Mouse (Mus musculus) embryonic fibroblast, embryonic 13.5 days (primary cell): Measurements from ENCODE around the gene Gm10306. TPM values are rescaled to one million over a fixed set of nuclear protein-coding genes. Genes with fewer than 3 reads are reported as not detected.

Experiments used
- H3K27ac ChIP-seq: 2 replicates; pipeline ENCODE4 v1.5.1; 2012; ENCODE audit warnings: low read length, control low read depth, inconsistent platforms; ENCODE audit not compliant: insufficient read depth
- H3K4me1 ChIP-seq: 2 replicates; pipeline ENCODE4 v1.6.1; 2011; ENCODE audit warnings: low read length; ENCODE audit not compliant: control insufficient read depth, insufficient read depth
- H3K4me3 ChIP-seq: 2 replicates; pipeline ENCODE4 v1.5.1; 2011; ENCODE audit warnings: mild to moderate bottlenecking, control low read depth, low read length; ENCODE audit not compliant: insufficient read depth
- CTCF ChIP-seq: IDR thresholded peaks from 2 replicates; pipeline ENCODE4 v1.5.1; 2011; ENCODE audit warnings: mild to moderate bottlenecking, control low read depth, low read length, moderate library complexity, borderline replicate concordance; ENCODE audit not compliant: insufficient read depth
- POLR2A ChIP-seq: IDR thresholded peaks from 2 replicates; pipeline ENCODE4 v1.6.1; 2011; ENCODE audit warnings: low read depth, mild to moderate bottlenecking, control low read depth, low read length, moderate library complexity
- polyA plus RNA-seq: library from polyadenylated mRNA; stranded (reverse); fragments of >200 nt; gene quantifications from 2 replicates; pipeline ENCODE4 v1.2.4, GENCODE M21; 2011; ENCODE audit warnings: low read depth; ENCODE audit not compliant: missing spikeins, insufficient read length

Gm10306 gene
- not detected in 2 replicates for polyA plus RNA-seq

- peak within 1 kb of the TSS; percentile 73 for H3K4me3 ChIP-seq
- no peak within 1 kb of the TSS for H3K27ac ChIP-seq
- no peaks in the 10 kb centered on the region for H3K4me1 ChIP-seq
- TF ChIP-seq CTCF, result no peak
- TF ChIP-seq POLR2A, result peak; percentile 86
Observed at GRCm38 (mm10) chr4:94556265-94557054, at the start of gene Gm10306, which contains the start of gene Caap1. Gene Gm10306 (plus strand): TSS chr4:94556546. Gene Caap1 (minus strand): TSS chr4:94556796.

DNA sequence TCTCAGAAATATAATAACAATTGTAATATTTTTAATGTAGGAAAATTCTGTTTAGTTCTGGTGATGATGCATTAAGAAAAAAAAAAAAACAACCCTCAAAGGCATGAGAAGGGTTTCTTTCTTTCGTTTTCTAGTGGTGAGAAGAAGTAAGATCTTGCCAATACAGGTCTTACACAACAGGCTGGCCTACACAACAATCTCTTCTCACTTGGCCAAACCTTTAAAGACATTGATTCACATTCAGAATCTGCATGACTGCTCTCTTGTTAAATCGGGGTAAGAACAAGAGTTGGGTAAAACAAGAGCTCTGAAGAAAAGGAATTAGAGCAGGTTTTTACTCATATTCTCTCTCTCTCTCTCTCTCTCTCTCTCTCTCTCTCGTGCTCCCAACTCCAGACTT lies 41.0 kb upstream of the Gm10306 start:
- no peaks in the 10 kb centered on the region for H3K4me1 ChIP-seq
- H3K27ac ChIP-seq, result no peak overlapping the region
- H3K4me3 ChIP-seq, result no peak overlapping the region
- TF ChIP-seq POLR2A, result no peak
- no peak for TF ChIP-seq CTCF

DNA sequence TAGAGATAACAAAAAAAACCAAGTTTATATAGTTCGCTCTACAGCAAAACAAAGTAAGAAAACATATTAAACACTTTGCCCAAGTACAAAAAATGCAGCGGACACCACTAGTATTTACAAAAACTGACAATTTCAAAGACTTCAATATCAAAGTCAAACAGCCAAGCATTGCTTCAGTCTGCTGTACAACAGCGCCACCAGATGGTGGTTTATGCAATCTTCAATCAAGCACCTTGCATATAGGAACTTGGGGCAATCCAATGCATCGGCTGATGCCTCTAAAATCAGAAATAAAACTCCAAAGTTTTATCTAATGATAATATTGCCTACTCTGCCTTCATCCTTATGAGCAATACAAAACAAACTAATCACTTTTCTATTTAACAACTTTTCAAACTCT lies 38.7 kb upstream of the Gm10306 start:
- TF ChIP-seq CTCF (no peak), POLR2A (no peak)
- Histone ChIP-seq H3K4me3 (no peak overlapping the region), H3K4me1 (no peaks in the 10 kb centered on the region), H3K27ac (no peak overlapping the region)

DNA sequence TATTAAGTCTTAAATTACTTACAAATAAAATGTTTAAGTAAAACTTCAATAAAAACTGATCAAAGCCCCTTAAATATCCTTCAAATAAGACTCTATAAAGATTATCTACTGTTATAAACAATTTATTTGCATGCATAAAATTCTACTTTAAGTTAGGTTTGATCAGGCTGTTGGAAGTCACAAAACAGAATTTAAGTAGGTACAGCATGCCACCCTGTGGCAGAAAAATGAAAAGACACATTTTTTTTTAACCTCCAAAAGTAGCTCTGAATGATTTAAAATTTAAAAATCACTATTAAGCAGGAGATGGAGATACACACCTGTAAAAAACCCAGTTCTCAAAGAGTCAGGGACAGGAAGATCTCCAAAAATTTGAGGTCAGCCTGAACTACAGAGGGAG lies 33.0 kb upstream of the Gm10306 start:
- TF ChIP-seq CTCF (no peak), POLR2A (no peak)
- H3K4me3 ChIP-seq, result no peak overlapping the region
- no peaks in the 10 kb centered on the region for H3K4me1 ChIP-seq
- no peak overlapping the region for H3K27ac ChIP-seq

DNA sequence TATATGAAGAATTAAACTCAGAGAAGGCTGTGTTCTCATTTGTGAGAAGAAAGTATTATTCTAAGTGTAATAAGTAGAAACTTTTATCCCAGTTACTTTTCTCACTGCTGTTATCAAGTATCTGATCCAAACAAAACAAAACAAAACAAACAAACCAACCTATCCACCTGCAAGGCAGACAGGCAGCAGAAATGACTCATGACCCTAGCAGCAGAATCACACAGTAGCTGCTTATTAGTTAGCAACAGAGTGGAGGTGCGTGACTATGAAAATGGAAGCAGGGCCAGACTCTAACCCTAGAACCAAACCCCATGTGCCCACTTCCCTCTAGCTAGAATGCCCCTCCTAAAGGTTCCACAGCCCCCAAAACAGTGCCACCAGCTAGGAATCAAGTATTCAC lies 26.9 kb upstream of the Gm10306 start:
- Histone ChIP-seq H3K27ac (no peak overlapping the region), H3K4me3 (no peak overlapping the region), H3K4me1 (no peaks in the 10 kb centered on the region)
- TF ChIP-seq POLR2A, result no peak
- no peak for TF ChIP-seq CTCF

DNA sequence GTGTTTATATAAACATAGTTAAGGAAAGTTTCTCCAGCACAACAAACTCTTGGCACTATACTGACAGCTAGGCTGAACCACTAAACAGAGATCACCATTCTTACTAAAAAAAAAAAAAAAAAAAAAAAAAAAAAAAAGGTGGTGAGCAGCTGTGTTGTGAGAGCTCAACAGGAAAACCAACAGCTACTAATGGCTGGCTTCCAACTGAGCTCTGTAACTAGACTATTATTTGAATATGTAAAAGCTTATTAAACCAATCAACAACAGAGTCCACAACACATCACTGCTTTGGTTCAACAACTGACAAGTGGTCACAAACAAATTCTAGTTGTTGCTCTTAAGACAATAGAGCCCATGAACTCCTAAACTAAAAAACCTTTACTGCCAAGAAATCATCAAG lies 23.1 kb upstream of the Gm10306 start:
- TF ChIP-seq CTCF (no peak), POLR2A (no peak)
- Histone ChIP-seq H3K4me3 (no peak overlapping the region), H3K4me1 (no peaks in the 10 kb centered on the region), H3K27ac (no peak overlapping the region)

- H3K4me1 ChIP-seq, result no peaks in the 10 kb centered on the region
- TF ChIP-seq CTCF (no peak), POLR2A (no peak)
Observed at GRCm38 (mm10) chr4:94543041-94543440, 13.3 kb upstream of the Gm10306 start.

DNA sequence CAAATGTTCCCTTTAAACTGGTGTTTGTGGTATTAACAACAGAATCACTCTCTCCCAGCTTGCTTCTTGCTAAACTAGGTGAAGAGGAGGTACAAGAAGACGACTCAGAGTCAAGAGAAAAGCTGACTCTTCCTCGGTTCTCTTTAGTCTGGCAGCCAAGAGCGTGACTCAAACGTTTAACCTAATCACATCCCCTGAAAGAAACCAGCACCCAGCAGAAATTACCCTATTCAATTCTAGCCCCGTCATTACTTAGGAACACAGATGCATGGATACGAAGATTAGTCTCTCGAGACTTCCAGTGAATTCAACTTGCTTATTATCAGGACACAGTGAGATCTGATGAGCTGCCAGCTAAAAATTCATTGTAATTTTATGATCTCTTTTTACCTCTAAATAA lies 12.0 kb upstream of the Gm10306 start:
- TF ChIP-seq POLR2A (no peak), CTCF (no peak)
- Histone ChIP-seq H3K27ac (no peak overlapping the region), H3K4me3 (no peak overlapping the region), H3K4me1 (no peaks in the 10 kb centered on the region)

More at GRCm38 (mm10) chr4:94543041-94543440, 13.3 kb upstream of the Gm10306 start:
- Histone ChIP-seq H3K27ac (no peak overlapping the region), H3K4me3 (no peak overlapping the region)

DNA sequence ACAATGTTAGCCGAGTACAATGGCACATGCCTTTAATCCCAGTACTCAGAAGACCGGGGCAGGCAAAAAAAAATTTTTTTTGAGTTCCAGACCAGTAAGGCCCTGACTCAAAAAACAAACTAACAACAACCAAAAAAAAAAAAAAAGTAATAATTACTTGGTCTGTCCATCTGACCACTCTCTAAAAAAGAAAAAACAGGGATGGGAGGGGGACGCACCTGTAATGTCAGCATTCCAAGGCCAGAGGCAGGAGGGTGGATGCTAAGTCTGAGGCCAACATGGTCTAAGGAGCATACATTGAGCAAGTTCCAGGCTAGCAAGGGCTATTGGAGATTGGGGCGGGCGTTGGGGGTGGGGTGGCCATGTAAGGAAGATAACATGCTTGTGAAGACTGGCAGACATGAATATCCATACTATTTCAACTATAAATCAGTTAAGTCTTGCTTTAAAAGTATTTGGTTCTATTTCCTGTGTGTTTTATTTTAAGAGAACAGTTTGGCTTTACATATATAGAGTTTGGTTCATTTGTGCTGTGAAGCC lies 1.3 kb upstream of the Gm10306 start:
- Histone ChIP-seq H3K4me1 (no peaks in the 10 kb centered on the region), H3K4me3 (no peak overlapping the region)

DNA sequence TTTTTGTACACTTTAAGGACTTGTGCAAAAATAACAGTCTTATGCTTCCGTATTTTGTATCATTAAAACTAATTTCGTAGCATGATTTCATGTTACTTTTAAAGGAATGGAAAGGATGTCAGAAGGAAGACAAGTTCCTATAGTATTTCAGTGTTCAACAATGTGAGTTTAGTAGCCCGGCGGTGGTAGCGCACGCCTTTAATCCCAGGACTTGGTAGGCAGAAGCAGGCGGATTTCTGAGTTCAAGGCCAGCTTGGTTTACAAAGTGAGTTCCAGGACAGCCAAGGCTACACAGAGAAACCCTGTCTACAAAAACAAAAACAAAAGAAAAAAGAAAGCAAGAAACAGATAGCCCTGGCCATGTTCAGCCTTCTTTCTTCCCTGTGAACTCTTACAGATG lies 799 bp downstream of the Gm10306 start:
- Histone ChIP-seq H3K4me3 (no peak overlapping the region), H3K27ac (no peak overlapping the region)
- TF ChIP-seq POLR2A, result no peak
- TF ChIP-seq CTCF, result no peak

More for the DNA sequence above, 1.3 kb upstream of the Gm10306 start:
- no peak overlapping the region for H3K27ac ChIP-seq
- no peak for TF ChIP-seq CTCF
- no peak for TF ChIP-seq POLR2A

More for the DNA sequence above, 799 bp downstream of the Gm10306 start:
- no peaks in the 10 kb centered on the region for H3K4me1 ChIP-seq
